26 mouse cellular contexts compared by ENCODE assay signal in genomic region chr7:118120654-118121053, GRCm38 (mm10). TPM values are rescaled to one million over a fixed set of nuclear protein-coding genes. Genes with fewer than 3 reads are reported as not detected.
DNase-seq lines count a peak whose midpoint lies in the region; ATAC-seq and TF ChIP-seq lines count a peak whose summit lies in the region.
"Had no signal": no experiment of that assay in that cellular context is flagged by ENCODE, and none has a peak within 500 bp of the region (broad histone marks: within the 10 kb centered on the region; RNA-seq: fewer than 3 reads in every experiment).

No protein-coding gene starts in this region.

- TF ChIP-seq CTCF in kidney, adult 2 months (conservative IDR thresholded peaks at IDR 0.05; ENCODE audit: insufficient read depth, insufficient read length, low read depth, low read length): no peak
- no peak for TF ChIP-seq CTCF in spleen, adult 2 months (IDR thresholded peaks at IDR 0.05; ENCODE audit: extremely low read depth, insufficient read depth, insufficient read length, insufficient replicate concordance)

- H3K36me3 ChIP-seq in heart, embryonic 10.5 days: peaks cover 67% of the 10 kb centered on the region
- peaks cover 8% of the 10 kb centered on the region for H3K36me3 ChIP-seq in kidney, adult 2 months (ENCODE audit: control insufficient read depth, insufficient read depth, low read length)
- H3K36me3 ChIP-seq in liver, embryonic 12.5 days: peaks cover 74% of the 10 kb centered on the region
- H3K36me3 ChIP-seq in spleen, adult 2 months (ENCODE audit: control insufficient read depth, insufficient read depth, low read length): peaks cover 15% of the 10 kb centered on the region

- H3K9ac ChIP-seq in liver, embryonic 12.5 days: no peak overlapping the region
- H3K9ac ChIP-seq: embryonic facial prominence, embryonic 12.5 days; forebrain, embryonic 15.5 days; liver, embryonic 15.5 days had no signal

- H3K27ac ChIP-seq in heart, embryonic 10.5 days: no peak overlapping the region
- peak overlapping the region; percentile 79; the same call in 1 of the 2 replicates for H3K27ac ChIP-seq in kidney, adult 2 months (ENCODE audit: insufficient read depth, low read depth, low read length)
- no peak overlapping the region for H3K27ac ChIP-seq in liver, embryonic 12.5 days
- peak overlapping the region; percentile 89 for H3K27ac ChIP-seq in spleen, adult 2 months (ENCODE audit: insufficient read depth, low read length)
- H3K27ac ChIP-seq: embryonic facial prominence, embryonic 12.5 days; forebrain, embryonic 15.5 days; gastrocnemius, adult 2 months; hindbrain, embryonic 10.5 days; hindbrain, postnatal 0 days; left cerebral cortex, adult 2 months; liver, embryonic 15.5 days had no signal

- WGBS in heart, embryonic 10.5 days: 71% methylated on average over 1 of the region's 1 CpGs
- 63% methylated on average over 1 of the region's 1 CpGs for WGBS in kidney, adult 2 months
- WGBS in liver, embryonic 12.5 days (ENCODE audit: insufficient replicate concordance): 55% methylated on average over 1 of the region's 1 CpGs
- 83% methylated on average over 1 of the region's 1 CpGs for WGBS in spleen, adult 2 months

- H3K4me1 ChIP-seq in heart, embryonic 10.5 days: 0 out of 2 replicates have a peak, but pooled peaks cover 4% of the 10 kb centered on the region
- peaks cover 31% of the 10 kb centered on the region for H3K4me1 ChIP-seq in kidney, adult 2 months (ENCODE audit: control insufficient read depth, insufficient read depth, low read length)
- peaks cover 47% of the 10 kb centered on the region for H3K4me1 ChIP-seq in liver, embryonic 12.5 days
- peaks cover 20% of the 10 kb centered on the region; the same call in 1 of the 2 replicates for H3K4me1 ChIP-seq in spleen, adult 2 months (ENCODE audit: control insufficient read depth, insufficient read depth, insufficient read length)
- H3K4me1 ChIP-seq: embryonic facial prominence, embryonic 12.5 days had no signal

- H3K27me3 ChIP-seq in heart, embryonic 10.5 days (ENCODE audit: insufficient read depth, poor library complexity, severe bottlenecking): no peaks in the 10 kb centered on the region
- no peaks in the 10 kb centered on the region for H3K27me3 ChIP-seq in kidney, adult 2 months (replicated peaks; ENCODE audit: control insufficient read depth, insufficient read depth, low read length)
- H3K27me3 ChIP-seq in liver, embryonic 12.5 days (replicated peaks): no peaks in the 10 kb centered on the region
- H3K27me3 ChIP-seq in spleen, adult 2 months (ENCODE audit: control insufficient read depth, insufficient read depth, low read length): no peaks in the 10 kb centered on the region
- H3K27me3 ChIP-seq: embryonic facial prominence, embryonic 12.5 days; forebrain, embryonic 15.5 days; liver, embryonic 15.5 days had no signal

- no peaks in the 10 kb centered on the region for H3K9me3 ChIP-seq in heart, embryonic 10.5 days
- no peaks in the 10 kb centered on the region for H3K9me3 ChIP-seq in liver, embryonic 12.5 days (replicated peaks)
- H3K9me3 ChIP-seq: embryonic facial prominence, embryonic 12.5 days; forebrain, embryonic 15.5 days; hindbrain, embryonic 10.5 days; liver, embryonic 15.5 days had no signal

- H3K4me3 ChIP-seq in heart, embryonic 10.5 days: no peak overlapping the region
- H3K4me3 ChIP-seq in kidney, adult 2 months (ENCODE audit: insufficient read depth, low read depth, low read length): no peak overlapping the region
- H3K4me3 ChIP-seq in liver, embryonic 12.5 days: no peak overlapping the region
- no peak overlapping the region for H3K4me3 ChIP-seq in spleen, adult 2 months (ENCODE audit: extremely low read depth, insufficient read depth, insufficient read length)
- H3K4me3 ChIP-seq: embryonic facial prominence, embryonic 12.5 days; forebrain, embryonic 15.5 days; gastrocnemius, adult 2 months; hindbrain, embryonic 10.5 days; layer of hippocampus, adult 2 months; left cerebral cortex, adult 2 months; liver, embryonic 15.5 days had no signal

- peak; percentile 53 for DNase-seq in heart, embryonic 10.5 days (ENCODE audit: low spot score)
- DNase-seq in heart, adult 8-10 months (ENCODE audit: low spot score): no peak
- DNase-seq in kidney, adult 2 months: no peak
- DNase-seq in kidney, postnatal 25 days: no peak
- peak; percentile 1 for DNase-seq in liver
- no peak for DNase-seq in spleen, adult 2 months (ENCODE audit: low read depth in 1 of 2, low spot score in 2 of 2)
- DNase-seq in spleen, postnatal 36 days (ENCODE audit: low spot score in 2 of 2): no peak
- DNase-seq: cerebellum, adult 11 months; cerebellum, adult 9-10 months; cerebellum, postnatal 36 days; embryo, embryonic 11 days; gastrocnemius, adult 2 months; gastrocnemius, postnatal 36 days; lung, postnatal 14 days; right cerebral cortex, postnatal 25 days had no signal

- ATAC-seq in liver, embryonic 12.5 days: no peak
- ATAC-seq: forebrain, embryonic 15.5 days; hindbrain, postnatal 0 days; intestine, postnatal 0 days; midbrain, embryonic 16.5 days had no signal

- no peak for TF ChIP-seq POLR2A in kidney, adult 2 months (IDR thresholded peaks at IDR 0.05; ENCODE audit: low read depth, low read length)
- TF ChIP-seq POLR2A in spleen, adult 2 months (IDR thresholded peaks at IDR 0.05; ENCODE audit: low read depth, low read length): no peak

- no peak overlapping the region for H3K4me2 ChIP-seq in liver, embryonic 12.5 days
- H3K4me2 ChIP-seq: embryonic facial prominence, embryonic 12.5 days; forebrain, embryonic 15.5 days; liver, embryonic 15.5 days; midbrain, embryonic 11.5 days had no signal

RNA-seq across cellular contexts. Expression of gene Rps15a, which starts 4.7 kb away (rescaled TPM):
- polyA plus RNA-seq in heart, embryonic 10.5 days (2016; fragmentation: Nextera tagmentation; extraction: Ambion mirVana): 459 and 526 TPM in 2 replicates
- 100 to 1,000 TPM; 436 to 548 (median 491) TPM for total RNA-seq in heart, adult 8-10 months (2022)
- 1,038 and 1,225 TPM in 2 replicates for polyA plus RNA-seq in kidney, adult 2 months (2012; rRNA removed)
- 565 and 598 TPM in 2 replicates for polyA plus RNA-seq in liver, embryonic 12.5 days (2016; fragmentation: Nextera tagmentation; extraction: Ambion mirVana)
- 812 and 1,187 TPM in 2 replicates for polyA plus RNA-seq in spleen, adult 2 months (2012; rRNA removed)

RNA-seq across cellular contexts. Expression of gene Arl6ip1, which starts 8.8 kb away (rescaled TPM):
- 311 and 353 TPM in 2 replicates for polyA plus RNA-seq in heart, embryonic 10.5 days (2016; fragmentation: Nextera tagmentation; extraction: Ambion mirVana)
- 10 to 100 TPM; 23.2 to 25.6 (median 23.4) TPM for total RNA-seq in heart, adult 8-10 months (2022)
- polyA plus RNA-seq in kidney, adult 2 months (2012; rRNA removed): 234 and 344 TPM in 2 replicates
- 254 and 292 TPM in 2 replicates for polyA plus RNA-seq in liver, embryonic 12.5 days (2016; fragmentation: Nextera tagmentation; extraction: Ambion mirVana)
- polyA plus RNA-seq in spleen, adult 2 months (2012; rRNA removed): 56.6 and 61.6 TPM in 2 replicates

Comparison
In these comparisons a context has a peak if more than half of its experiments do, and no peak if none do; other contexts are left out.
1. DNase-seq: peak in heart, embryonic 10.5 days (single experiment) and liver (single experiment); none in heart, adult 8-10 months (single experiment), kidney, adult 2 months (single experiment), kidney, postnatal 25 days (0 of 2), spleen, adult 2 months (0 of 2) and spleen, postnatal 36 days (0 of 2).
2. H3K27ac ChIP-seq: peak in kidney, adult 2 months (single experiment) and spleen, adult 2 months (single experiment); none in heart, embryonic 10.5 days (single experiment) and liver, embryonic 12.5 days (single experiment).